Comparison of ENCODE assay signal across 28 mouse cellular contexts in genomic region chr5:28562917-28563316, GRCm38 (mm10).
DNase-seq lines count a peak whose midpoint lies in the region; ATAC-seq lines count a peak whose summit lies in the region.
"Had no signal": no experiment of that assay in that cellular context is flagged by ENCODE, and none has a peak within 500 bp of the region (broad histone marks: within the 10 kb centered on the region; RNA-seq: fewer than 3 reads in every experiment).

No protein-coding gene starts in this region.

- no peaks in the 10 kb centered on the region for H3K27me3 ChIP-seq in lung, embryonic 15.5 days
- H3K27me3 ChIP-seq in intestine, embryonic 14.5 days (replicated peaks; ENCODE audit: control insufficient read depth, insufficient read depth, low read length), result no peaks in the 10 kb centered on the region
- no peaks in the 10 kb centered on the region for H3K27me3 ChIP-seq in intestine, embryonic 15.5 days (replicated peaks)
- H3K27me3 ChIP-seq in stomach, embryonic 15.5 days (replicated peaks), result no peaks in the 10 kb centered on the region
- no peaks in the 10 kb centered on the region for H3K27me3 ChIP-seq in hindbrain, embryonic 16.5 days (replicated peaks; ENCODE audit: control insufficient read depth, insufficient read depth, low read length)
- H3K27me3 ChIP-seq: embryonic facial prominence, embryonic 13.5 days; forebrain, embryonic 15.5 days; hindbrain, embryonic 12.5 days; midbrain, embryonic 13.5 days; neural tube, embryonic 15.5 days had no signal

- H3K4me3 ChIP-seq in lung, embryonic 15.5 days, result no peak overlapping the region
- no peak overlapping the region for H3K4me3 ChIP-seq in intestine, embryonic 14.5 days (ENCODE audit: low read depth, low read length)
- no peak overlapping the region for H3K4me3 ChIP-seq in intestine, embryonic 15.5 days (replicated peaks)
- no peak overlapping the region for H3K4me3 ChIP-seq in stomach, embryonic 15.5 days (replicated peaks)
- no peak overlapping the region for H3K4me3 ChIP-seq in hindbrain, embryonic 16.5 days (ENCODE audit: low read length)
- H3K4me3 ChIP-seq: embryonic facial prominence, embryonic 13.5 days; forebrain, embryonic 10.5 days; forebrain, embryonic 15.5 days; hindbrain, embryonic 12.5 days; midbrain, embryonic 13.5 days; neural tube, embryonic 15.5 days had no signal

- peak; percentile 76 for ATAC-seq in lung, embryonic 15.5 days (ENCODE audit: borderline replicate concordance, extremely low read depth, low FRiP score, low TSS enrichment)
- ATAC-seq in intestine, embryonic 14.5 days (replicated peaks; ENCODE audit: low FRiP score, low TSS enrichment, low read depth), result peak; percentile 85
- peak; percentile 93 for ATAC-seq in intestine, embryonic 15.5 days
- peak; percentile 70 for ATAC-seq in stomach, embryonic 15.5 days (ENCODE audit: insufficient read depth, low FRiP score, low read depth)
- ATAC-seq in hindbrain, embryonic 16.5 days, result no peak
- ATAC-seq: forebrain, embryonic 15.5 days; midbrain, embryonic 13.5 days had no signal

- H3K36me3 ChIP-seq in lung, embryonic 15.5 days, result no peaks in the 10 kb centered on the region
- H3K36me3 ChIP-seq in intestine, embryonic 14.5 days (ENCODE audit: control insufficient read depth, insufficient read depth, low read length), result no peaks in the 10 kb centered on the region
- no peaks in the 10 kb centered on the region for H3K36me3 ChIP-seq in intestine, embryonic 15.5 days
- no peaks in the 10 kb centered on the region for H3K36me3 ChIP-seq in stomach, embryonic 15.5 days
- no peaks in the 10 kb centered on the region for H3K36me3 ChIP-seq in hindbrain, embryonic 16.5 days (ENCODE audit: control insufficient read depth, insufficient read depth, low read length)
- H3K36me3 ChIP-seq: embryonic facial prominence, embryonic 13.5 days; forebrain, embryonic 10.5 days; forebrain, embryonic 15.5 days; hindbrain, embryonic 12.5 days; midbrain, embryonic 13.5 days; neural tube, embryonic 15.5 days had no signal

- DNase-seq in lung, postnatal 10 days, result no peak
- peak; percentile 54 for DNase-seq in intestine, embryonic 14.5 days (ENCODE audit: low spot score)
- no peak for DNase-seq in gastrocnemius, adult 8-10 months (ENCODE audit: low spot score in 2 of 2)
- DNase-seq: adrenal gland, postnatal 25 days; B cell, adult 2 months; cerebellum, adult 11-12 months; cerebellum, postnatal 10 days; gastrocnemius, postnatal 36 days; heart, adult 18-20 months; heart, postnatal 36 days; kidney, adult 8-10 months; layer of hippocampus, postnatal 36 days; left cerebral cortex, postnatal 4 days; right cerebral cortex, postnatal 25 days; spleen, adult 18-20 months; thymus, postnatal 25 days had no signal

- H3K9ac ChIP-seq in lung, embryonic 15.5 days, result no peak overlapping the region
- no peak overlapping the region for H3K9ac ChIP-seq in intestine, embryonic 14.5 days (ENCODE audit: low read length)
- no peak overlapping the region for H3K9ac ChIP-seq in intestine, embryonic 15.5 days
- no peak overlapping the region for H3K9ac ChIP-seq in stomach, embryonic 15.5 days
- H3K9ac ChIP-seq in hindbrain, embryonic 16.5 days (ENCODE audit: low read depth, low read length), result no peak overlapping the region
- H3K9ac ChIP-seq: embryonic facial prominence, embryonic 13.5 days; forebrain, embryonic 15.5 days; hindbrain, embryonic 12.5 days; midbrain, embryonic 13.5 days; neural tube, embryonic 15.5 days had no signal

- no peaks in the 10 kb centered on the region for H3K9me3 ChIP-seq in lung, embryonic 15.5 days
- no peaks in the 10 kb centered on the region for H3K9me3 ChIP-seq in intestine, embryonic 14.5 days (ENCODE audit: control insufficient read depth, low read length)
- H3K9me3 ChIP-seq in intestine, embryonic 15.5 days, result no peaks in the 10 kb centered on the region
- no peaks in the 10 kb centered on the region for H3K9me3 ChIP-seq in stomach, embryonic 15.5 days
- no peaks in the 10 kb centered on the region for H3K9me3 ChIP-seq in hindbrain, embryonic 16.5 days (ENCODE audit: control insufficient read depth, low read length)
- H3K9me3 ChIP-seq: embryonic facial prominence, embryonic 13.5 days; forebrain, embryonic 10.5 days; forebrain, embryonic 15.5 days; hindbrain, embryonic 12.5 days; midbrain, embryonic 13.5 days; neural tube, embryonic 15.5 days had no signal

- peak overlapping the region; percentile 86 for H3K27ac ChIP-seq in lung, embryonic 15.5 days
- H3K27ac ChIP-seq in intestine, embryonic 14.5 days (ENCODE audit: low read depth), result peak overlapping the region; percentile 29; the same call in 1 of the 2 replicates
- H3K27ac ChIP-seq in intestine, embryonic 15.5 days, result peak overlapping the region; percentile 84
- peak overlapping the region; percentile 77 for H3K27ac ChIP-seq in stomach, embryonic 15.5 days
- H3K27ac ChIP-seq in hindbrain, embryonic 16.5 days (ENCODE audit: low read depth, low read length), result no peak overlapping the region
- H3K27ac ChIP-seq: embryonic facial prominence, embryonic 13.5 days; forebrain, embryonic 15.5 days; hindbrain, embryonic 12.5 days; kidney, postnatal 0 days; midbrain, embryonic 13.5 days; neural tube, embryonic 15.5 days had no signal

- peaks cover 8% of the 10 kb centered on the region for H3K4me1 ChIP-seq in lung, embryonic 15.5 days
- no peaks in the 10 kb centered on the region for H3K4me1 ChIP-seq in intestine, embryonic 14.5 days (replicated peaks; ENCODE audit: control insufficient read depth, insufficient read depth, low read length)
- H3K4me1 ChIP-seq in intestine, embryonic 15.5 days (replicated peaks), result 0 out of 2 replicates have a peak, but pooled peaks cover 3% of the 10 kb centered on the region
- H3K4me1 ChIP-seq in stomach, embryonic 15.5 days, result 0 out of 2 replicates have a peak, but pooled peaks cover 5% of the 10 kb centered on the region
- H3K4me1 ChIP-seq in hindbrain, embryonic 16.5 days (ENCODE audit: control insufficient read depth, insufficient read depth, low read depth, low read length), result no peaks in the 10 kb centered on the region
- H3K4me1 ChIP-seq: embryonic facial prominence, embryonic 13.5 days; forebrain, embryonic 15.5 days; midbrain, embryonic 13.5 days; neural tube, embryonic 15.5 days had no signal

- WGBS in lung, embryonic 15.5 days, result 27% methylated on average over 1 of the region's 1 CpGs
- WGBS in intestine, embryonic 14.5 days, result 46% methylated on average over 1 of the region's 1 CpGs
- WGBS in intestine, embryonic 15.5 days, result 42% methylated on average over 1 of the region's 1 CpGs
- WGBS in stomach, embryonic 15.5 days, result 45% methylated on average over 1 of the region's 1 CpGs
- WGBS in hindbrain, embryonic 16.5 days, result 95% methylated on average over 1 of the region's 1 CpGs

- no peak overlapping the region for H3K4me2 ChIP-seq in lung, embryonic 15.5 days
- no peak overlapping the region for H3K4me2 ChIP-seq in intestine, embryonic 14.5 days (ENCODE audit: low read length)
- H3K4me2 ChIP-seq in intestine, embryonic 15.5 days (replicated peaks), result no peak overlapping the region
- no peak overlapping the region for H3K4me2 ChIP-seq in stomach, embryonic 15.5 days
- no peak overlapping the region for H3K4me2 ChIP-seq in hindbrain, embryonic 16.5 days (ENCODE audit: low read length)
- H3K4me2 ChIP-seq: embryonic facial prominence, embryonic 13.5 days; forebrain, embryonic 15.5 days; heart, embryonic 11.5 days; hindbrain, embryonic 12.5 days; midbrain, embryonic 13.5 days; neural tube, embryonic 15.5 days had no signal
